Mouse (Mus musculus) G1E (cell line): ENCODE results near the gene Rad18.

Experiments used
- CTCF ChIP-seq: IDR thresholded peaks from 2 replicates; pipeline ENCODE4 v1.5.1; 2012; ENCODE audit warnings: low read depth, low read length, inconsistent platforms, mixed read lengths
- TAL1 ChIP-seq: conservative IDR thresholded peaks from 2 replicates; pipeline ENCODE4 v1.6.1; 2012; ENCODE audit warnings: low read depth, low read length, inconsistent platforms, mixed read lengths

- TF ChIP-seq CTCF (no peak), TAL1 (no peak)
Measured at GRCm38 (mm10) chr6:112617728-112618318, 78.7 kb downstream of the Rad18 start.
